ENCODE assay signal across 10 mouse cellular contexts in genomic region chr14:31412651-31413056, GRCm38 (mm10). TPM values are rescaled to one million over a fixed set of nuclear protein-coding genes. Genes with fewer than 3 reads are reported as not detected.
DNase-seq lines count a peak whose midpoint lies in the region; TF ChIP-seq lines count a peak whose summit lies in the region.
"Had no signal": no experiment of that assay in that cellular context is flagged by ENCODE, and none has a peak within 500 bp of the region (broad histone marks: within the 10 kb centered on the region; RNA-seq: fewer than 3 reads in every experiment).

No protein-coding gene starts in this region.

- DNase-seq in cerebellum, adult 11-12 months = peak; percentile 76
- DNase-seq in cerebellum, adult 11 months = no peak
- peak; percentile 55 to 68 for DNase-seq in lung, adult 18-20 months
- no peak for DNase-seq in lung, adult 2 months
- DNase-seq in gastrocnemius, postnatal 36 days = peak; percentile 55 to 71
- peak; percentile 51 for DNase-seq in lung, postnatal 14 days
- DNase-seq in right cerebral cortex, adult 2 months (ENCODE audit: low spot score in 2 of 2) = no peak
- DNase-seq in left cerebral cortex, postnatal 10 days (ENCODE audit: extremely low spot score in 1 of 2, low spot score in 2 of 2) = no peak

- no peak for TF ChIP-seq POLR2A in lung, adult 2 months (IDR thresholded peaks at IDR 0.05; ENCODE audit: borderline replicate concordance, extremely low read depth, low read depth, low read length)

- TF ChIP-seq CTCF in lung, adult 2 months (IDR thresholded peaks at IDR 0.05; ENCODE audit: insufficient read depth, low read length) = no peak

- H3K4me3 ChIP-seq in lung, adult 2 months (replicated peaks; ENCODE audit: extremely low read depth, low read depth, low read length) = no peak overlapping the region
- H3K4me3 ChIP-seq: neural tube, embryonic 15.5 days; stomach, embryonic 15.5 days had no signal

- WGBS in lung, adult 2 months = 34% methylated on average over 10 of the region's 10 CpGs

- intact Hi-C loops in gastrocnemius, postnatal 36 days (cut with DNase I) = no loop called here
- intact Hi-C loops in left cerebral cortex, postnatal 10 days (cut with DNase I) = no loop called here

- H3K4me1 ChIP-seq in lung, adult 2 months (ENCODE audit: control insufficient read depth, insufficient read depth, low read length) = peaks cover 47% of the 10 kb centered on the region

RNA-seq across cellular contexts. Expression of gene Sh3bp5, which starts 23.2 kb away (rescaled TPM):
- polyA plus RNA-seq in lung, adult 2 months (2012; rRNA removed) = 40.9 and 50.1 TPM in 2 replicates
- total RNA-seq in gastrocnemius, postnatal 36 days (2021) = 10 to 100 TPM; 34.5 to 44.4 TPM
- 10 to 100 TPM; 76.4 to 80.0 TPM for total RNA-seq in left cerebral cortex, postnatal 10 days (2021)

Comparison
In these comparisons a context has a peak if more than half of its experiments do, and no peak if none do; other contexts are left out.
1. DNase-seq: peak in cerebellum, adult 11-12 months (single experiment), lung, adult 18-20 months (2 of 2), gastrocnemius, postnatal 36 days (2 of 2) and lung, postnatal 14 days (single experiment); none in cerebellum, adult 11 months (single experiment), lung, adult 2 months (single experiment), right cerebral cortex, adult 2 months (0 of 2) and left cerebral cortex, postnatal 10 days (0 of 2).